Mouse (Mus musculus): ENCODE results near the gene Prkn. TPM values are rescaled to one million over a fixed set of nuclear protein-coding genes. Genes with fewer than 3 reads are reported as not detected.

Prkn gene
- polyA plus RNA-seq, 1 experiment = 16.7 TPM

DNA sequence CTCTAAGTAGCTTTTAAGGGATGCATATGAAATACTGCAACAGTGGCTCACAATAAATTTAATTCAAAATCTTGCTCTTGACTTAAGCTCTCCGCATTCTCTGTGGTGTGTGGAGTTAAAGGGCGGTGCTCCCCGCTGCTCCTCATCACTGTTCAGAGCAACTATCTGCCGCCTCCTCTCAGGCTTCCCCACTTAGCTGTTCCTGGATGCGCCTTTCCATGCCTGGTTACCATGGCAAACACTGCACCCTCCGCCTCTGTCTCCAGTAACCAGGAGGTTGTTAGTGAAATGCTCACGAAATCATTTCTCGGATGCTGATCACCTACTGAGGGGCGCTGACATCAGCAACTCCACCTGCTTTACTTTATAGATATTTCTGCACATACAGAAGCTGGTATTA lies 1080.8 kb downstream of the Prkn start:
- TF ChIP-seq CTCF (IDR thresholded peaks at IDR 0.05; ENCODE audit: borderline replicate concordance, insufficient read depth, low read depth, low read length) (no peak), POLR2A (IDR thresholded peaks at IDR 0.05; ENCODE audit: borderline replicate concordance, insufficient read depth, low read length) (no peak)
- WGBS = 76% methylated on average over 9 of the region's 9 CpGs
- H3K27ac ChIP-seq (ENCODE audit: insufficient read depth, low read length) = no peak overlapping the region
- no peaks in the 10 kb centered on the region for H3K27me3 ChIP-seq (ENCODE audit: control insufficient read depth, insufficient read depth, low read length)
- no peak for DNase-seq
- no peaks in the 10 kb centered on the region for H3K4me1 ChIP-seq (ENCODE audit: control insufficient read depth, insufficient read depth, low read length)
- H3K4me3 ChIP-seq (replicated peaks; ENCODE audit: insufficient read depth, low read depth, low read length) = no peak overlapping the region

DNA sequence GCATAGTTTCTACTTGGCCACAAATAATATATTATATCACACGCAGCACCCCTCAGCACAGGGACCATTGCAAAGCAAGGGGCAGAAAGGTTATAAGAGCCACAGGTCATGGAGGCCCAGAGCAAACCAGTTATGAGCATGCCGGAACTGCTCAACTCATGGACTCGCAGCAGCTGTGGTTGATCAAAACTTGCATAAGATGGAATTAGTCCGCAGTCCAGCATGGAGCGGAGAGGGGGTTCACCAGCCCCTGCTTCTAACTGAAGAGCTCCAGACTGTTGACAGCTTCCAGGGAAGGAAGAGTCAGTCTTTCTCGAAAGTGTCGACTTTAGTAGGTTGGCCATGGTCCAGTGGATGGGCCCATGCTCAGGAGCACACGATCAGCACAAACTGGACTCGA lies 1083.8 kb downstream of the Prkn start:
- no peak overlapping the region for H3K27ac ChIP-seq (ENCODE audit: insufficient read depth, low read length)
- H3K27me3 ChIP-seq (ENCODE audit: control insufficient read depth, insufficient read depth, low read length) = no peaks in the 10 kb centered on the region
- H3K4me3 ChIP-seq (replicated peaks; ENCODE audit: insufficient read depth, low read depth, low read length) = no peak overlapping the region
- 87% methylated on average over 9 of the region's 9 CpGs for WGBS
- 0 out of 2 replicates have a peak, but pooled peaks cover 2% of the 10 kb centered on the region for H3K4me1 ChIP-seq (ENCODE audit: control insufficient read depth, insufficient read depth, low read length)
- TF ChIP-seq POLR2A (IDR thresholded peaks at IDR 0.05; ENCODE audit: borderline replicate concordance, insufficient read depth, low read length) (no peak), CTCF (IDR thresholded peaks at IDR 0.05; ENCODE audit: borderline replicate concordance, insufficient read depth, low read depth, low read length) (no peak)
- no peak for DNase-seq

- TF ChIP-seq POLR2A (IDR thresholded peaks at IDR 0.05; ENCODE audit: borderline replicate concordance, insufficient read depth, low read length) = no peak
- TF ChIP-seq CTCF (IDR thresholded peaks at IDR 0.05; ENCODE audit: borderline replicate concordance, insufficient read depth, low read depth, low read length) = no peak
- Histone ChIP-seq H3K27ac (ENCODE audit: insufficient read depth, low read length) (no peak overlapping the region), H3K27me3 (ENCODE audit: control insufficient read depth, insufficient read depth, low read length) (no peaks in the 10 kb centered on the region), H3K4me1 (ENCODE audit: control insufficient read depth, insufficient read depth, low read length) (0 out of 2 replicates have a peak, but pooled peaks cover 2% of the 10 kb centered on the region), H3K4me3 (replicated peaks; ENCODE audit: insufficient read depth, low read depth, low read length) (no peak overlapping the region)
- DNase-seq = no peak
- 31% methylated on average over 11 of the region's 11 CpGs for WGBS
These were observed 1086.7 kb downstream of the Prkn start for GRCm38 (mm10) chr17:11926865-11927386.

GRCm38 (mm10) chr17:11931641-11932040 lies 1091.5 kb downstream of the Prkn start:
- WGBS = 97% methylated on average over 4 of the region's 4 CpGs
- TF ChIP-seq POLR2A (IDR thresholded peaks at IDR 0.05; ENCODE audit: borderline replicate concordance, insufficient read depth, low read length) (no peak), CTCF (IDR thresholded peaks at IDR 0.05; ENCODE audit: borderline replicate concordance, insufficient read depth, low read depth, low read length) (no peak)
- H3K4me1 ChIP-seq (ENCODE audit: control insufficient read depth, insufficient read depth, low read length) = 0 out of 2 replicates have a peak, but pooled peaks cover 2% of the 10 kb centered on the region
- no peak for DNase-seq
- no peak overlapping the region for H3K4me3 ChIP-seq (replicated peaks; ENCODE audit: insufficient read depth, low read depth, low read length)
- no peak overlapping the region for H3K27ac ChIP-seq (ENCODE audit: insufficient read depth, low read length)
- H3K27me3 ChIP-seq (ENCODE audit: control insufficient read depth, insufficient read depth, low read length) = no peaks in the 10 kb centered on the region

- WGBS = 54% methylated on average over 5 of the region's 5 CpGs
These were observed 1093.6 kb downstream of the Prkn start for GRCm38 (mm10) chr17:11933737-11934136.

DNA sequence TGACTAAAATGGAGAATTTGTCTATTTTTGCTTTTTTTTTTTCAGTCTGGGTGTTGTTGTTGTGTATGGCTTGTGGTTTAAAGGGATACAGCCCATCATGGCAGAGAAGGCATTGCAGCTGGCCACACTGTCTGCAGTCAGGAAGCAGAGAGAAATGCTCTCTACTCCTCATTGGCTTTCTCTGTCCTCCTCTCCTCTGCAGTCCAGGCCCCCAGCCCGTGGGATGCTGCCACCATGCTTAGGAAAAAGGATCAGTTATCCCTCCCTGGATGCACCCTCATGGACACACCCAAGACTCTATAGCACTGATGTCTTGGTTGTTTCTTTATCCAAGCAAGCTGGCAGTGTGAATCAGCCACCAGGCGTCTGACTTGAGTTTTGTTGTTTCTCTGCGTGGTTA lies 1107.3 kb downstream of the Prkn start:
- TF ChIP-seq CTCF (IDR thresholded peaks at IDR 0.05; ENCODE audit: borderline replicate concordance, insufficient read depth, low read depth, low read length) (no peak), POLR2A (IDR thresholded peaks at IDR 0.05; ENCODE audit: borderline replicate concordance, insufficient read depth, low read length) (no peak)
- WGBS = 87% methylated on average over 3 of the region's 3 CpGs
- no peak for DNase-seq
- Histone ChIP-seq H3K27me3 (ENCODE audit: control insufficient read depth, insufficient read depth, low read length) (no peaks in the 10 kb centered on the region), H3K4me1 (ENCODE audit: control insufficient read depth, insufficient read depth, low read length) (no peaks in the 10 kb centered on the region), H3K27ac (ENCODE audit: insufficient read depth, low read length) (no peak overlapping the region), H3K4me3 (replicated peaks; ENCODE audit: insufficient read depth, low read depth, low read length) (no peak overlapping the region)

More at GRCm38 (mm10) chr17:11933737-11934136, 1093.6 kb downstream of the Prkn start:
- no peaks in the 10 kb centered on the region for H3K4me1 ChIP-seq (ENCODE audit: control insufficient read depth, insufficient read depth, low read length)
- DNase-seq = no peak
- no peaks in the 10 kb centered on the region for H3K27me3 ChIP-seq (ENCODE audit: control insufficient read depth, insufficient read depth, low read length)
- no peak overlapping the region for H3K4me3 ChIP-seq (replicated peaks; ENCODE audit: insufficient read depth, low read depth, low read length)
- H3K27ac ChIP-seq (ENCODE audit: insufficient read depth, low read length) = no peak overlapping the region
- no peak for TF ChIP-seq CTCF (IDR thresholded peaks at IDR 0.05; ENCODE audit: borderline replicate concordance, insufficient read depth, low read depth, low read length)
- no peak for TF ChIP-seq POLR2A (IDR thresholded peaks at IDR 0.05; ENCODE audit: borderline replicate concordance, insufficient read depth, low read length)

DNA sequence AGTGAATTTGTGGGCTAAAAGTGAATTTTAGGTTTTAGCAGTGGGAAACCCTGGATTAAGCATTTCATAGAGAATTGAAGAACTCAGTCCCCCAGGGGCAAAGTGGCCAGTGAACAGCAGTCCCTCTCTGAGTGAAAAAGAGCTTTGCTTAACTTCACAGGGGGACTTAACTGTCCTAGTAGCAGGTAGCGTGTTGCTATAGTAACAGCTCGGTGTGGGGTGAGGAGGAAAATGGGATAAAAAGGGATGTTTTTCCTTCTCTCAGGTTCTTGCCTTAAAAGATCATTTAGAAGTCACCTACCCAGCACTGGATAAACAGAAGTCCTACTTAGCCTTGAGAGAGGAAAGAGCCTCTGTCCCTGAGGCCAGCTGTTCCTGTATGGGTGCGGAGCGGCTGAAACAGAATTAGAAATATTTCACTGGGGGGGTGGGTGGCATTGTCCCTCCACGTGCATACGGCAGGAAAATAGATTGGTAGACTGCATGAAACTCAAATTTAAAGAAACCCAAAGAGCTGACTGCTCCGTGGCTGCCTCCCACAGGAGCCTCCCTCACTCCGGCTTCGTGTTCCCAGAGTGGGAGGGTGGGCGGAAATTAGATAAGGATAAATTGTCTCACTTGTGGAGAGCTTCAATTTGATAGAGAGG lies 1109.5 kb downstream of the Prkn start:
- TF ChIP-seq POLR2A (IDR thresholded peaks at IDR 0.05; ENCODE audit: borderline replicate concordance, insufficient read depth, low read length) = no peak
- no peak for TF ChIP-seq CTCF (IDR thresholded peaks at IDR 0.05; ENCODE audit: borderline replicate concordance, insufficient read depth, low read depth, low read length)
- 81% methylated on average over 10 of the region's 10 CpGs for WGBS
- Histone ChIP-seq H3K27ac (ENCODE audit: insufficient read depth, low read length) (no peak overlapping the region), H3K27me3 (ENCODE audit: control insufficient read depth, insufficient read depth, low read length) (no peaks in the 10 kb centered on the region), H3K4me1 (ENCODE audit: control insufficient read depth, insufficient read depth, low read length) (no peaks in the 10 kb centered on the region), H3K4me3 (replicated peaks; ENCODE audit: insufficient read depth, low read depth, low read length) (no peak overlapping the region)
- DNase-seq = no peak

GRCm38 (mm10) chr17:11950198-11950594 lies 1110.0 kb downstream of the Prkn start:
- WGBS = 87% methylated on average over 8 of the region's 8 CpGs
- TF ChIP-seq CTCF (IDR thresholded peaks at IDR 0.05; ENCODE audit: borderline replicate concordance, insufficient read depth, low read depth, low read length) (no peak), POLR2A (IDR thresholded peaks at IDR 0.05; ENCODE audit: borderline replicate concordance, insufficient read depth, low read length) (no peak)
- DNase-seq = no peak
- no peak overlapping the region for H3K4me3 ChIP-seq (replicated peaks; ENCODE audit: insufficient read depth, low read depth, low read length)
- no peaks in the 10 kb centered on the region for H3K27me3 ChIP-seq (ENCODE audit: control insufficient read depth, insufficient read depth, low read length)
- H3K27ac ChIP-seq (ENCODE audit: insufficient read depth, low read length) = no peak overlapping the region
- H3K4me1 ChIP-seq (ENCODE audit: control insufficient read depth, insufficient read depth, low read length) = no peaks in the 10 kb centered on the region

Data from cerebellum, adult 2 months (tissue).